Mouse (Mus musculus): ENCODE measurements at regions not wholly inside any gene's neighbourhood (a gene's known extent, or its start where the extent isn't known, plus 50 kb on each side); places are given as distances from the start of the nearest gene placed in this dataset.
A peak's percentile ranks its signal among the peaks of the same experiment; 100 is the strongest.

- Histone ChIP-seq H3K9me3 (ENCODE audit: control insufficient read depth) (no peaks in the 10 kb centered on the region), H3K27me3 (replicated peaks; ENCODE audit: control insufficient read depth, insufficient read depth, low read length) (peaks cover 12% of the 10 kb centered on the region; the same call in 1 of the 2 replicates), H3K27ac (ENCODE audit: low read depth, low read length) (no peak overlapping the region), H3K4me2 (replicated peaks; ENCODE audit: low read depth) (0 out of 2 replicates have a peak overlapping the region, but pooled peaks have one; percentile 3), H3K4me3 (ENCODE audit: low read depth, low read length) (no peak overlapping the region), H3K9ac (ENCODE audit: low read depth, low read length) (no peak overlapping the region), H3K36me3 (ENCODE audit: control insufficient read depth, insufficient read depth) (no peaks in the 10 kb centered on the region), H3K4me1 (replicated peaks; ENCODE audit: control insufficient read depth, insufficient read depth, low read length) (no peaks in the 10 kb centered on the region)
- ATAC-seq: 0 out of 2 replicates have a peak, but pooled peaks have one; percentile 41
- WGBS: 20% methylated on average over 2 of the region's 2 CpGs
- TF ChIP-seq CTCF (IDR thresholded peaks at IDR 0.05; ENCODE audit: low read depth): no peak
Measured at GRCm38 (mm10) chr15:27259854-27260191, 206.7 kb upstream of the Ank start.

- Histone ChIP-seq H3K4me3 (ENCODE audit: low read depth, low read length) (no peak overlapping the region), H3K4me1 (replicated peaks; ENCODE audit: control insufficient read depth, insufficient read depth, low read length) (no peaks in the 10 kb centered on the region), H3K9ac (ENCODE audit: low read depth, low read length) (no peak overlapping the region), H3K36me3 (ENCODE audit: control insufficient read depth, insufficient read depth) (no peaks in the 10 kb centered on the region), H3K4me2 (replicated peaks; ENCODE audit: low read depth) (no peak overlapping the region), H3K27me3 (replicated peaks; ENCODE audit: control insufficient read depth, insufficient read depth, low read length) (no peaks in the 10 kb centered on the region), H3K9me3 (ENCODE audit: control insufficient read depth) (no peaks in the 10 kb centered on the region), H3K27ac (ENCODE audit: low read depth, low read length) (no peak overlapping the region)
- no peak for ATAC-seq
- WGBS: 97% methylated on average over 2 of the region's 2 CpGs
- TF ChIP-seq CTCF (IDR thresholded peaks at IDR 0.05; ENCODE audit: low read depth): no peak
Measured at GRCm38 (mm10) chr15:27270203-27270602, 196.3 kb upstream of the Ank start.

GRCm38 (mm10) chr15:27282279-27282678, 184.2 kb upstream of the Ank start:
- no peak for ATAC-seq

GRCm38 (mm10) chr15:27303856-27304255, 162.6 kb upstream of the Ank start:
- no peaks in the 10 kb centered on the region for H3K36me3 ChIP-seq (ENCODE audit: control insufficient read depth, insufficient read depth)
- H3K4me3 ChIP-seq (ENCODE audit: low read depth, low read length): no peak overlapping the region
- no peak overlapping the region for H3K4me2 ChIP-seq (replicated peaks; ENCODE audit: low read depth)
- WGBS: 81% methylated on average over 4 of the region's 4 CpGs
- H3K9me3 ChIP-seq (ENCODE audit: control insufficient read depth): no peaks in the 10 kb centered on the region
- H3K27me3 ChIP-seq (replicated peaks; ENCODE audit: control insufficient read depth, insufficient read depth, low read length): no peaks in the 10 kb centered on the region
- ATAC-seq: no peak
- H3K9ac ChIP-seq (ENCODE audit: low read depth, low read length): no peak overlapping the region
- no peaks in the 10 kb centered on the region for H3K4me1 ChIP-seq (replicated peaks; ENCODE audit: control insufficient read depth, insufficient read depth, low read length)
- TF ChIP-seq CTCF (IDR thresholded peaks at IDR 0.05; ENCODE audit: low read depth): no peak
- H3K27ac ChIP-seq (ENCODE audit: low read depth, low read length): no peak overlapping the region

More at GRCm38 (mm10) chr15:27282279-27282678, 184.2 kb upstream of the Ank start:
- no peak overlapping the region for H3K4me3 ChIP-seq (ENCODE audit: low read depth, low read length)
- no peaks in the 10 kb centered on the region; the same call in 1 of the 2 replicates for H3K9me3 ChIP-seq (ENCODE audit: control insufficient read depth)
- 87% methylated on average over 1 of the region's 1 CpGs for WGBS
- TF ChIP-seq CTCF (IDR thresholded peaks at IDR 0.05; ENCODE audit: low read depth): peak; percentile 42
- no peaks in the 10 kb centered on the region for H3K4me1 ChIP-seq (replicated peaks; ENCODE audit: control insufficient read depth, insufficient read depth, low read length)
- no peaks in the 10 kb centered on the region for H3K27me3 ChIP-seq (replicated peaks; ENCODE audit: control insufficient read depth, insufficient read depth, low read length)
- no peak overlapping the region for H3K4me2 ChIP-seq (replicated peaks; ENCODE audit: low read depth)
- H3K36me3 ChIP-seq (ENCODE audit: control insufficient read depth, insufficient read depth): no peaks in the 10 kb centered on the region
- no peak overlapping the region for H3K9ac ChIP-seq (ENCODE audit: low read depth, low read length)
- no peak overlapping the region for H3K27ac ChIP-seq (ENCODE audit: low read depth, low read length)

- Histone ChIP-seq H3K4me1 (replicated peaks; ENCODE audit: control insufficient read depth, insufficient read depth, low read length) (no peaks in the 10 kb centered on the region), H3K9ac (ENCODE audit: low read depth, low read length) (no peak overlapping the region), H3K4me3 (ENCODE audit: low read depth, low read length) (no peak overlapping the region), H3K27me3 (replicated peaks; ENCODE audit: control insufficient read depth, insufficient read depth, low read length) (no peaks in the 10 kb centered on the region), H3K9me3 (ENCODE audit: control insufficient read depth) (no peaks in the 10 kb centered on the region), H3K4me2 (replicated peaks; ENCODE audit: low read depth) (no peak overlapping the region), H3K36me3 (ENCODE audit: control insufficient read depth, insufficient read depth) (no peaks in the 10 kb centered on the region), H3K27ac (ENCODE audit: low read depth, low read length) (no peak overlapping the region)
- 69% methylated on average over 7 of the region's 7 CpGs for WGBS
- no peak for TF ChIP-seq CTCF (IDR thresholded peaks at IDR 0.05; ENCODE audit: low read depth)
- ATAC-seq: peak; percentile 68
Measured at GRCm38 (mm10) chr15:27304256-27304655, 162.2 kb upstream of the Ank start.

GRCm38 (mm10) chr15:27305035-27305434, 161.4 kb upstream of the Ank start:
- H3K9ac ChIP-seq (ENCODE audit: low read depth, low read length): no peak overlapping the region
- no peak overlapping the region for H3K4me2 ChIP-seq (replicated peaks; ENCODE audit: low read depth)
- TF ChIP-seq CTCF (IDR thresholded peaks at IDR 0.05; ENCODE audit: low read depth): no peak
- 61% methylated on average over 4 of the region's 4 CpGs for WGBS
- peak; percentile 86 for ATAC-seq
- no peaks in the 10 kb centered on the region for H3K27me3 ChIP-seq (replicated peaks; ENCODE audit: control insufficient read depth, insufficient read depth, low read length)
- no peaks in the 10 kb centered on the region for H3K9me3 ChIP-seq (ENCODE audit: control insufficient read depth)
- no peak overlapping the region for H3K4me3 ChIP-seq (ENCODE audit: low read depth, low read length)
- no peaks in the 10 kb centered on the region for H3K36me3 ChIP-seq (ENCODE audit: control insufficient read depth, insufficient read depth)
- H3K4me1 ChIP-seq (replicated peaks; ENCODE audit: control insufficient read depth, insufficient read depth, low read length): no peaks in the 10 kb centered on the region
- H3K27ac ChIP-seq (ENCODE audit: low read depth, low read length): no peak overlapping the region

- 66% methylated on average over 4 of the region's 4 CpGs for WGBS
- H3K9me3 ChIP-seq (ENCODE audit: control insufficient read depth): no peaks in the 10 kb centered on the region
- no peak overlapping the region for H3K4me2 ChIP-seq (replicated peaks; ENCODE audit: low read depth)
- no peaks in the 10 kb centered on the region for H3K27me3 ChIP-seq (replicated peaks; ENCODE audit: control insufficient read depth, insufficient read depth, low read length)
- no peak overlapping the region for H3K27ac ChIP-seq (ENCODE audit: low read depth, low read length)
- no peaks in the 10 kb centered on the region for H3K4me1 ChIP-seq (replicated peaks; ENCODE audit: control insufficient read depth, insufficient read depth, low read length)
- no peaks in the 10 kb centered on the region for H3K36me3 ChIP-seq (ENCODE audit: control insufficient read depth, insufficient read depth)
- no peak overlapping the region for H3K4me3 ChIP-seq (ENCODE audit: low read depth, low read length)
- no peak for TF ChIP-seq CTCF (IDR thresholded peaks at IDR 0.05; ENCODE audit: low read depth)
- H3K9ac ChIP-seq (ENCODE audit: low read depth, low read length): no peak overlapping the region
- no peak for ATAC-seq
Measured at GRCm38 (mm10) chr15:27308639-27309038, 157.8 kb upstream of the Ank start.
